Mouse (Mus musculus): ENCODE results near the gene D930020B18Rik. TPM values are rescaled to one million over a fixed set of nuclear protein-coding genes. Genes with fewer than 3 reads are reported as not detected.

D930020B18Rik gene
- polyA plus RNA-seq, 1 experiment from 2014 or later, result 0.35 TPM

- no peak overlapping the region for H3K27ac ChIP-seq
- peak overlapping the region; percentile 45 for H3K4me3 ChIP-seq
- no peaks in the 10 kb centered on the region for H3K9me3 ChIP-seq
- peak overlapping the region; percentile 92 for H3K4me2 ChIP-seq
- peak; percentile 28; the same call in 1 of the 2 replicates for ATAC-seq (replicated peaks)
- 5% methylated on average over 28 of the region's 28 CpGs for WGBS
- no peaks in the 10 kb centered on the region for H3K36me3 ChIP-seq (replicated peaks)
- peak overlapping the region; percentile 26; the same call in 1 of the 2 replicates for H3K9ac ChIP-seq
- H3K4me1 ChIP-seq, result peaks cover 20% of the 10 kb centered on the region
- peaks cover 34% of the 10 kb centered on the region for H3K27me3 ChIP-seq (replicated peaks)
Observed at GRCm38 (mm10) chr10:121642054-121642947, 913 bp downstream of the D930020B18Rik start.

- Histone ChIP-seq H3K4me2 (no peak overlapping the region), H3K27me3 (replicated peaks) (peaks cover 27% of the 10 kb centered on the region), H3K36me3 (replicated peaks) (no peaks in the 10 kb centered on the region), H3K4me3 (no peak overlapping the region), H3K27ac (no peak overlapping the region), H3K4me1 (peaks cover 14% of the 10 kb centered on the region), H3K9me3 (no peaks in the 10 kb centered on the region), H3K9ac (no peak overlapping the region)
- no peak for ATAC-seq (replicated peaks)
- WGBS, result 72% methylated on average over 6 of the region's 6 CpGs
Observed at GRCm38 (mm10) chr10:121646294-121646693, 4.9 kb downstream of the D930020B18Rik start.

- ATAC-seq (replicated peaks), result no peak
- H3K9me3 ChIP-seq, result no peaks in the 10 kb centered on the region
- 82% methylated on average over 1 of the region's 1 CpGs for WGBS
- no peak overlapping the region for H3K9ac ChIP-seq
- H3K4me1 ChIP-seq, result no peaks in the 10 kb centered on the region
- no peak overlapping the region for H3K4me2 ChIP-seq
- no peak overlapping the region for H3K27ac ChIP-seq
- no peaks in the 10 kb centered on the region for H3K36me3 ChIP-seq (replicated peaks)
- no peaks in the 10 kb centered on the region for H3K27me3 ChIP-seq (replicated peaks)
- H3K4me3 ChIP-seq, result no peak overlapping the region
Observed at GRCm38 (mm10) chr10:121653079-121653478, 11.7 kb downstream of the D930020B18Rik start.

GRCm38 (mm10) chr10:121655907-121656306 is 14.5 kb downstream of the D930020B18Rik start:
- 84% methylated on average over 4 of the region's 4 CpGs for WGBS
- no peak overlapping the region for H3K9ac ChIP-seq
- H3K4me2 ChIP-seq, result no peak overlapping the region
- no peaks in the 10 kb centered on the region for H3K27me3 ChIP-seq (replicated peaks)
- H3K4me3 ChIP-seq, result no peak overlapping the region
- H3K36me3 ChIP-seq (replicated peaks), result no peaks in the 10 kb centered on the region
- no peak for ATAC-seq (replicated peaks)
- H3K9me3 ChIP-seq, result no peaks in the 10 kb centered on the region
- H3K27ac ChIP-seq, result no peak overlapping the region
- H3K4me1 ChIP-seq, result no peaks in the 10 kb centered on the region

- H3K4me2 ChIP-seq, result no peak overlapping the region
- no peak overlapping the region for H3K27ac ChIP-seq
- 81% methylated on average over 2 of the region's 2 CpGs for WGBS
- no peak overlapping the region for H3K9ac ChIP-seq
- no peak for ATAC-seq (replicated peaks)
- H3K4me1 ChIP-seq, result peaks cover 8% of the 10 kb centered on the region
- no peaks in the 10 kb centered on the region for H3K9me3 ChIP-seq
- no peaks in the 10 kb centered on the region for H3K27me3 ChIP-seq (replicated peaks)
- no peak overlapping the region for H3K4me3 ChIP-seq
- H3K36me3 ChIP-seq (replicated peaks), result no peaks in the 10 kb centered on the region
Observed at GRCm38 (mm10) chr10:121662711-121663110, 21.3 kb downstream of the D930020B18Rik start.

GRCm38 (mm10) chr10:121663599-121663998 is 22.2 kb downstream of the D930020B18Rik start:
- no peak for ATAC-seq (replicated peaks)
- no peak overlapping the region for H3K9ac ChIP-seq
- no peaks in the 10 kb centered on the region for H3K9me3 ChIP-seq
- H3K36me3 ChIP-seq (replicated peaks), result no peaks in the 10 kb centered on the region
- H3K4me1 ChIP-seq, result peaks cover 8% of the 10 kb centered on the region
- 43% methylated on average over 13 of the region's 13 CpGs for WGBS
- 0 out of 2 replicates have a peak overlapping the region, but pooled peaks have one; percentile 1 for H3K4me2 ChIP-seq
- H3K27ac ChIP-seq, result no peak overlapping the region
- H3K27me3 ChIP-seq (replicated peaks), result no peaks in the 10 kb centered on the region
- no peak overlapping the region for H3K4me3 ChIP-seq

GRCm38 (mm10) chr10:121665631-121666145 is 24.3 kb downstream of the D930020B18Rik start:
- H3K27ac ChIP-seq, result no peak overlapping the region
- ATAC-seq (replicated peaks), result no peak
- no peaks in the 10 kb centered on the region for H3K9me3 ChIP-seq
- H3K27me3 ChIP-seq (replicated peaks), result no peaks in the 10 kb centered on the region
- no peak overlapping the region for H3K4me3 ChIP-seq
- H3K36me3 ChIP-seq (replicated peaks), result no peaks in the 10 kb centered on the region
- H3K9ac ChIP-seq, result no peak overlapping the region
- WGBS, result 73% methylated on average over 8 of the region's 8 CpGs
- peaks cover 8% of the 10 kb centered on the region for H3K4me1 ChIP-seq
- no peak overlapping the region for H3K4me2 ChIP-seq

- Histone ChIP-seq H3K27ac (no peak overlapping the region), H3K4me2 (no peak overlapping the region), H3K36me3 (replicated peaks) (no peaks in the 10 kb centered on the region), H3K4me3 (no peak overlapping the region), H3K9me3 (no peaks in the 10 kb centered on the region), H3K4me1 (0 out of 2 replicates have a peak, but pooled peaks cover 1% of the 10 kb centered on the region), H3K27me3 (replicated peaks) (no peaks in the 10 kb centered on the region), H3K9ac (no peak overlapping the region)
- ATAC-seq (replicated peaks), result no peak
- 91% methylated on average over 10 of the region's 10 CpGs for WGBS
Observed at GRCm38 (mm10) chr10:121669103-121669502, 27.7 kb downstream of the D930020B18Rik start.

GRCm38 (mm10) chr10:121677019-121677418 is 35.6 kb downstream of the D930020B18Rik start:
- Histone ChIP-seq H3K4me1 (no peaks in the 10 kb centered on the region), H3K27ac (no peak overlapping the region), H3K4me2 (no peak overlapping the region), H3K36me3 (replicated peaks) (no peaks in the 10 kb centered on the region), H3K9me3 (no peaks in the 10 kb centered on the region), H3K9ac (no peak overlapping the region), H3K4me3 (no peak overlapping the region), H3K27me3 (replicated peaks) (no peaks in the 10 kb centered on the region)
- 66% methylated on average over 7 of the region's 7 CpGs for WGBS
- no peak for ATAC-seq (replicated peaks)

GRCm38 (mm10) chr10:121680902-121681301 is 39.5 kb downstream of the D930020B18Rik start:
- Histone ChIP-seq H3K9ac (no peak overlapping the region), H3K27ac (no peak overlapping the region), H3K9me3 (no peaks in the 10 kb centered on the region), H3K4me1 (no peaks in the 10 kb centered on the region), H3K4me2 (no peak overlapping the region), H3K36me3 (replicated peaks) (no peaks in the 10 kb centered on the region), H3K4me3 (no peak overlapping the region), H3K27me3 (replicated peaks) (no peaks in the 10 kb centered on the region)
- ATAC-seq (replicated peaks), result no peak
- whole genome bisulfite sequencing, result 98% methylated on average over 2 of the region's 2 CpGs

- H3K9ac ChIP-seq, result no peak overlapping the region
- H3K4me3 ChIP-seq, result no peak overlapping the region
- no peaks in the 10 kb centered on the region for H3K9me3 ChIP-seq
- H3K27ac ChIP-seq, result no peak overlapping the region
- WGBS, result 86% methylated on average over 10 of the region's 10 CpGs
- H3K36me3 ChIP-seq (replicated peaks), result no peaks in the 10 kb centered on the region
- no peaks in the 10 kb centered on the region for H3K27me3 ChIP-seq (replicated peaks)
- no peak overlapping the region for H3K4me2 ChIP-seq
- no peak for ATAC-seq (replicated peaks)
- H3K4me1 ChIP-seq, result no peaks in the 10 kb centered on the region
Observed at GRCm38 (mm10) chr10:121682539-121682938, 41.2 kb downstream of the D930020B18Rik start.

- Histone ChIP-seq H3K9ac (no peak overlapping the region), H3K4me2 (no peak overlapping the region), H3K36me3 (replicated peaks) (no peaks in the 10 kb centered on the region), H3K27ac (no peak overlapping the region), H3K4me1 (peaks cover 9% of the 10 kb centered on the region), H3K4me3 (no peak overlapping the region), H3K9me3 (no peaks in the 10 kb centered on the region), H3K27me3 (replicated peaks) (no peaks in the 10 kb centered on the region)
- 86% methylated on average over 4 of the region's 4 CpGs for WGBS
- ATAC-seq (replicated peaks), result no peak
Observed at GRCm38 (mm10) chr10:121686153-121686660, 44.8 kb downstream of the D930020B18Rik start.

All from midbrain, embryonic 15.5 days (tissue).